Mouse (Mus musculus) liver, adult 2 months (tissue): ENCODE measurements around the gene Smim5.

ENCODE experiments used
- CTCF ChIP-seq: fragments of 200-500 bp; IDR thresholded peaks from 2 replicates; pipeline ENCODE4 v1.5.1; 2011; ENCODE audit warnings: low read depth, low read length, control low read depth
- POLR2A ChIP-seq: fragments of 200-500 bp; IDR thresholded peaks from 2 replicates; pipeline ENCODE4 v1.6.1; 2011; ENCODE audit warnings: low read length, control low read depth; ENCODE audit not compliant: insufficient read depth; ENCODE audit errors: extremely low read depth

GRCm38 (mm10) chr11:115892213-115892612 is 7.6 kb upstream of the Smim5 start:
- TF ChIP-seq CTCF: no peak
- no peak for TF ChIP-seq POLR2A
